Comparison of ENCODE assay signal across 8 mouse cellular contexts in the genomic region with DNA sequence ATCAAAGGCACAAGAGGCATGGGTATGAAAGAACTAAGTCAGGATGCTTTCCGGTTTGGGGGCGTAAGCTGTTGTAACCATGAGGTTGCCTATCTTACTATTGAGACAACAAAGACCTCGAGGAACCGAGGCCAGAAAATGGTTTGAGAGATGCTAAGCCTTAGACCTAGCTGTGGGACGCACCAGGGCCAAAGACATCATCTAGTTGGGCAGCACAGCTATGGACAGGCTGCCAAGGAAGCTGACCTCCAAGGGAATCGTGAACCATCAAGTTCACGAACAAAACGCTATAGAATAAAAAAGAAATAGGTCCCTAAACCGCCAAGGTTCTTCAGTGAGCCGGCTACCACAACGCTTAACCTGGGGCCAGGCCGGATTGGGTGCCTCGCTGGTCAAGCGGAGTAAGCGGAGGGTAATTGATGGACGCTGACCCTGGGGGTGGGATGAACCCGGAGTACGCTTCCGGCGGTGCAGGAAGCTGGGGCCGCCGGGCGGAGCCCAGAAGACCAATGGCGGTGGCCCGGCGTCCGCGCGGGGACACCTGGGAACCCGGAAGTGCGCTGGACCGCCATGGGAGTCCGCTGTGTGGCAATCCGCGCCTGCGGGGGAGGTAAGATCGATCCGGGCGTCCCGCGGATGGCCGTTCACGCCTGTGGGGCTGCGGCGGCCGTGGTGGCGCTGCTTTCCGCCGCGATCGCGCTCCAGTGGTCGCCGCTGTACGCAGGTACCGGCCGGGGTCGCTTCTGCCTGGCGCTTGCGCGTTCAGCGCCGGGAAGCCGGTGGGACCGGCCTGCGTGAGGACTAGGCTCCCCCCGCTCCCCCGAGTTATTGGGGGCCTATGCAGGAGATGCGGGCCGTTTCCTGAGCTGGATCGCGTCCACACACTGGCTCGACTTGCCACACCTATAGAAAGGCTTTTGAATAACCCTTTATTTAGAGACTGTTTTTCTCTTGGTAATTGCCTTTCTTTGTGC. TPM values are rescaled to one million over a fixed set of nuclear protein-coding genes. Genes with fewer than 3 reads are reported as not detected.
DNase-seq lines count a peak whose midpoint lies in the region; ATAC-seq and TF ChIP-seq lines count a peak whose summit lies in the region.

A gene (plus strand): TSS at position 490 of the 974 bp plus-strand sequence.

- intact Hi-C loops in heart, postnatal 25 days (cut with DNase I): no loop called here

- H3K4me1 ChIP-seq in ES-E14 (ENCODE audit: control insufficient read depth in 2 of 2, insufficient read depth in 2 of 2, low read length in 2 of 2, poor library complexity in 1 of 2): peaks cover 0 to 5% of the 10 kb centered on the region in 2 experiments; a peak in 2 of 4 replicates
- peaks cover 19% of the 10 kb centered on the region for H3K4me1 ChIP-seq in forebrain, embryonic 15.5 days
- peaks cover 24% of the 10 kb centered on the region; the same call in 1 of the 2 replicates for H3K4me1 ChIP-seq in lung, embryonic 15.5 days

- 3% methylated on average over 73 of the region's 73 CpGs for WGBS in forebrain, embryonic 15.5 days
- WGBS in lung, embryonic 15.5 days: 4% methylated on average over 68 of the region's 73 CpGs

- peak within 1 kb of the TSS; percentile 94 for H3K9ac ChIP-seq in ES-E14 (ENCODE audit: insufficient read depth, low read depth, low read length, poor library complexity, severe bottlenecking)
- H3K9ac ChIP-seq in forebrain, embryonic 15.5 days (replicated peaks): peak within 1 kb of the TSS; percentile 85
- peak within 1 kb of the TSS; percentile 90 for H3K9ac ChIP-seq in lung, embryonic 15.5 days

- H3K4me3 ChIP-seq in ES-E14 (ENCODE audit: insufficient read depth in 1 of 2, low read depth in 1 of 2, low read length in 2 of 2, poor library complexity in 1 of 2, severe bottlenecking in 1 of 2): peak within 1 kb of the TSS; percentile 83 to 96
- H3K4me3 ChIP-seq in forebrain, embryonic 15.5 days: peak within 1 kb of the TSS; percentile 89
- H3K4me3 ChIP-seq in layer of hippocampus, adult 2 months: peak within 1 kb of the TSS; percentile 83
- peak within 1 kb of the TSS; percentile 94 for H3K4me3 ChIP-seq in lung, embryonic 15.5 days

- 0 out of 2 replicates have a peak, but pooled peaks have one; percentile 22 for TF ChIP-seq CTCF in layer of hippocampus, adult 2 months (conservative IDR thresholded peaks at IDR 0.05)

- H3K9me3 ChIP-seq in ES-E14 (ENCODE audit: control insufficient read depth, insufficient read depth, low read depth, low read length): no peaks in the 10 kb centered on the region
- no peaks in the 10 kb centered on the region for H3K9me3 ChIP-seq in forebrain, embryonic 15.5 days
- H3K9me3 ChIP-seq in lung, embryonic 15.5 days: no peaks in the 10 kb centered on the region

- ATAC-seq in forebrain, embryonic 15.5 days (replicated peaks): peak; percentile 98
- ATAC-seq in lung, embryonic 15.5 days (ENCODE audit: borderline replicate concordance, extremely low read depth, low FRiP score, low TSS enrichment): peak; percentile 97

- H3K4me2 ChIP-seq in forebrain, embryonic 15.5 days (replicated peaks): peak within 1 kb of the TSS; percentile 78
- H3K4me2 ChIP-seq in lung, embryonic 15.5 days: peak within 1 kb of the TSS; percentile 77

- no peaks in the 10 kb centered on the region; the same call in 1 of the 2 replicates for H3K36me3 ChIP-seq in ES-E14 (ENCODE audit: control insufficient read depth, insufficient read depth, low read length, poor library complexity, severe bottlenecking)
- H3K36me3 ChIP-seq in forebrain, embryonic 15.5 days: no peaks in the 10 kb centered on the region
- no peaks in the 10 kb centered on the region; the same call in 1 of the 2 replicates for H3K36me3 ChIP-seq in lung, embryonic 15.5 days

- peak within 1 kb of the TSS; percentile 30 for H3K27ac ChIP-seq in ES-E14 (ENCODE audit: insufficient read depth, low read depth, low read length, poor library complexity, severe bottlenecking)
- H3K27ac ChIP-seq in forebrain, embryonic 15.5 days (replicated peaks): peak within 1 kb of the TSS; percentile 83
- H3K27ac ChIP-seq in layer of hippocampus, adult 2 months: peak within 1 kb of the TSS; percentile 96
- H3K27ac ChIP-seq in lung, embryonic 15.5 days: peak within 1 kb of the TSS; percentile 73

- in situ Hi-C loops in ES-E14 (cut with MboI; ENCODE audit: low sequenced_read_pairs in 2 of 2, unreplicated experiment in 2 of 2): loop anchor here in 1 of 2 experiments (25.0 kb wide), 1 partner anchor 890 kb away; a partner anchor contains a TSS

- DNase-seq in ES-E14 (ENCODE audit: low read depth, low spot score): no peak
- DNase-seq in cerebellum, adult 11 months: peak; percentile 87
- peak; percentile 84 for DNase-seq in heart, postnatal 25 days (ENCODE audit: low spot score)
- DNase-seq in layer of hippocampus, adult 2 months (ENCODE audit: low spot score in 2 of 2): peak; percentile 88 to 90
- peak; percentile 87 for DNase-seq in ovary, adult 18-20 months (ENCODE audit: low spot score)
- DNase-seq in thymus, postnatal 0 days (ENCODE audit: low spot score): peak; percentile 89

- 0 out of 2 replicates have a peak, but pooled peaks cover 9% of the 10 kb centered on the region for H3K27me3 ChIP-seq in forebrain, embryonic 15.5 days
- no peaks in the 10 kb centered on the region; the same call in 1 of the 2 replicates for H3K27me3 ChIP-seq in lung, embryonic 15.5 days

TF ChIP-seq in ES-E14, 5 proteins besides CTCF, POLR2A, EP300 and RAD21:
- TF ChIP-seq HCFC1 (IDR thresholded peaks at IDR 0.05; ENCODE audit: borderline replicate concordance, insufficient read depth, low read length) (peak; percentile 69; the same call in 1 of the 2 replicates), ZNF384 (IDR thresholded peaks at IDR 0.05; ENCODE audit: low read depth, low read length) (no peak)

RNA-seq across cellular contexts. Expression of the gene that starts here (rescaled TPM):
- 42.7 and 55.2 TPM in 2 replicates for total RNA-seq in ES-E14 (2012; rRNA removed)
- 161 and 166 TPM in 2 replicates for polyA plus RNA-seq in forebrain, embryonic 15.5 days (2015; fragmentation: Nextera tagmentation; extraction: Ambion mirVana)
- total RNA-seq in heart, postnatal 25 days (2021): 10 to 100 TPM; 32.7 to 36.8 TPM
- 10 to 100 TPM; 62.7 to 69.0 TPM for total RNA-seq in layer of hippocampus, adult 2 months (2021)
- 141 and 157 TPM in 2 replicates for polyA plus RNA-seq in lung, embryonic 15.5 days (2015; fragmentation: Nextera tagmentation; extraction: Ambion mirVana)
- 143 and 161 TPM in 2 replicates for polyA plus RNA-seq in thymus, postnatal 0 days (2015; fragmentation: Nextera tagmentation; extraction: Ambion mirVana)

Comparison
In these comparisons a context has a peak if more than half of its experiments do, and no peak if none do; other contexts are left out.
1. H3K27ac ChIP-seq: peak in every context shown above with its lines; median percentile 96 in layer of hippocampus, adult 2 months; 83 in forebrain, embryonic 15.5 days; 73 in lung, embryonic 15.5 days; 30 in ES-E14.